Mouse (Mus musculus) G1E-ER4 (cell line): ENCODE measurements around the gene Krt10. TPM values are rescaled to one million over a fixed set of nuclear protein-coding genes. Genes with fewer than 3 reads are reported as not detected.

Source experiments
- GATA1 ChIP-seq: IDR thresholded peaks from one replicate; pipeline ENCODE4 v1.8.0; 2012; ENCODE audit warnings: low read length, inconsistent platforms
- polyA plus RNA-seq: library from polyadenylated mRNA; stranded (reverse); fragments of >175 nt; gene quantifications from 2 replicates; pipeline ENCODE4 v1.2.3, GENCODE M21; 2012

Gene Krt10
- 7.4 and 9.6 TPM in 2 replicates for polyA plus RNA-seq

DNA sequence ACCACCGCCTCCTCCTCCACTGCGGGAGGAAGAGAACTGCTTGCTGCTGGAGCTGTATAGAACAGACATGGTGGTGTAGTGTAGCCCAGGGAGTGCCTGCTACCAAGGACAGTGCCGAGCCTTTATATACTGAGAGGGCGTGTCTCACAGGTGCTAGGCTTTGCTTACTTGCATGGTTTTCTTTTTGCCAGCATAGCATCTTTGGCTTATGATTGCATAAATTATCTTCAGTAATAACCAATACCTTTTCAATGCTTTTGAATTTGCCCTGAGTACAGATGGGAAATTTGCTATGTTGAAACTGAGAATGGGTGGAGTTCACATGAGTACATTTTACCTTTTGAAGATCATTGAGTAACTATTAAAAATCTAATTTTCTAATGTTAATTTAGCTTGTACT lies at the start of gene Krt10:
Krt10 (minus strand) TSS at position 101 of the 400 bp plus-strand sequence.
- TF ChIP-seq GATA1, result no peak

DNA sequence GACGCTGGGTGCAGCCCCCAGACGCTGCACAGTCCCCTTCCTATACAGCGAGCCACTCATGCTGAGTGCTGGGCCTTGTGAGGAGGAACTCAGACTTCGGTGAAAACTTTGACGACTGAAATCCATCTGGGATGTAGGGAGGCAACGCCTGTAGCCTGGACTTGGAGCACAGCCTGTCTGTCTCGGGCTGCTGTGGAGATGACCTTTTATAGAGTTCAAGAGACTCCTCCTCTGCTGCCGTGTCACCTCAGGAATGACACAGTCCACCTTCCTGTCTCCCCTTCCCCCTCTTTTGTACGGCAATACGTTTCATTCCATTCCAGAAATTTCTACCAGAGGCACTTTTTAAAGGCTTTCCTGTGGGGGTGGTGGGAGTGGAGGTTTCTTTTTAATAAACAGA lies 48.8 kb upstream of the Krt10 start, which contains the start of gene Krt20:
Krt20 (minus strand) TSS at position 179 of the 400 bp plus-strand sequence.
- no peak for TF ChIP-seq GATA1

DNA sequence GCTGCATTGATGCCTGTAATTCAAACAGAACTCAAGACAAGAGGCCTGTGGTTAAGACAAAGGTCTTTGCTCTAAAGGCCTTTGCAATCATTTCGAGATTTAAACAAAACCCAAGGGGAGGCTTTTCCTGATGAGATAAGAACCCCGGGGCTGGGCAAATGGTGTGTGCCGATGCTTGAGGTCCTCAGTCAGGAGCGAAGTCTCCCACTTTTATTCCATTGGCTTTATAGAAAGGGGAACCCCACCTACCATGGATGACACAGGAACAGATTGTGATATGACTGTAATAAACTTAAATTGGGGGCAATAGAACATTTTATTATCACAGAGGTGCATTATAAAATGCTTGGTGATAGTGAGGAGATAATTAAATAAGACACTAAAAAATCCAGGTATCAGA lies 47.5 kb upstream of the Krt10 start:
- TF ChIP-seq GATA1, result no peak

DNA sequence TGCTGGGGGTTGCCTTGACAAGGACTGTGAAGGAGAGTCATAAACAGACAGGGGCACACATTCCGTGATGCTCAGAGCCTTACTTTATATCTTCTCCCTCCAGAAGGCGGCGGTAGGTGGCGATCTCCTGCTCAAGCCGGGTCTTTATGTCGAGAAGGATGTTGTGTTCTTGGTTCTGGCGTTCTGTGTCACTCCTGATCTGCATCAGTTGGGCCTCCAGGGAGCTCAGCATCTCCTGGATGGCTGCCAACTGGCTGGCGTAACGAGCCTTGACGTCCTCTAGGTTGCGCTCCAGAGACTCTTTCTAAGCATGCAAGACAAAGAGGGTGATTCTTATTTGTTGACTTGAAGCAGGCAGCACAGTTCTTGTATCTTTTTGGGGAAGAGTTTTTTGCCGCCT lies 41.5 kb upstream of the Krt10 start:
- no peak for TF ChIP-seq GATA1

DNA sequence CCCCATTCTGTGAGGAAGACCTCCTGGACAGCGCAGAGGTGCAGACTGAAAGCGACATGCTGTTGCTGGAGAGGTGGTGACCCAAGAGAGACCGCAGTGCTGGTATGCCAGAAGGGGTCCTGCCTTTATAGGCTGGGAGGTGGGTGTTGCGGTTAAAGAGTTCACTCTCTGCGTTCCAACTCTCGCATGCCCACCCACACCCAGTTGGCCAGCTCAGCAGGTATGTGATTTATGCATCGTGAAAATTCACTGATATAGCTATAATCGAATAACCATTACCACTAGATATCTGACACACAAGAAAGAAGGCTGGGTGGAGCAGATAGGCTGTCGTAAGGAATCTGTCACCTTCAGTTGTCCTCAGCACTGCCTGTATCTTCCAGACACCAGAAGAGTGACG lies 33.0 kb upstream of the Krt10 start, which contains the start of gene Krt12:
Krt12 (minus strand) TSS at position 101 of the 400 bp plus-strand sequence.
- no peak for TF ChIP-seq GATA1

DNA sequence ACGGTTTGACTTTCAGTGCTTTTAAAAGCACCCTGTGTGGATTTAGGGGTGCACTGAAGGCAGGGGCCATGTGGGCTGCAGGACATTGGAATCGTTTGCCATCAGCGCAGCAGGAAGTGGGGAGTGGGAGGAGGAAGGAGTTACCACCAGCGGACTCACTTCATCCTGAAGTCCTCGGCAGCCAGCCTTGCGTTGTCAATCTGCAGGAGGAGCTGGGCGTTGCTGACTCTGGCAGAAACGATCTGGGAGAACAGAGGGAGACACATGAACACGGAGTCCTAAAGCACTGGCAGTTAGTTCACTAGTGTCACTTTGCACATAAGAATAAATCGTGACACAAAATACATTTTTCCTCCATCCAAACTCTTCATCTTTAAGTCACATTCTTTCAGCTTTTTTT lies 31.4 kb upstream of the Krt10 start:
- no peak for TF ChIP-seq GATA1

DNA sequence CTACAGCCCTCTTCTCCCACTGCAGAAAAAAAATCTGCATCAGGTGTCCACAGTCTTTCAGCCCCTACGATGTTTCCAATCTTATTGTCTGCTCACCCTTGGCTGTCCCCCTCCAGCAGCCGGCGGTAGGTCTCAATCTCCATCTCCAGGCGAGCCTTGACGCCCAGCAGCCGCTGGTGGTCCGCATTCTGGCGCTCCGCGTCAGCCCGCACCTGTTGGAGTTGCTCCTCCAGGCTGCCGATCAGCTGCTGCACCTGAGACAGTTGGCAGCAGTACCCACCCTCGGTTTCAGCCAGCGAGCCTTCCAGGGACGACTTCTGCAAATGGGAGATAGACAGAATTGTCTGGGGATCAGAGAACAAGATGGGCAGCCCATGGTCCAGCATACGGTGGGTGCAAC lies 28.7 kb upstream of the Krt10 start:
- TF ChIP-seq GATA1, result no peak

DNA sequence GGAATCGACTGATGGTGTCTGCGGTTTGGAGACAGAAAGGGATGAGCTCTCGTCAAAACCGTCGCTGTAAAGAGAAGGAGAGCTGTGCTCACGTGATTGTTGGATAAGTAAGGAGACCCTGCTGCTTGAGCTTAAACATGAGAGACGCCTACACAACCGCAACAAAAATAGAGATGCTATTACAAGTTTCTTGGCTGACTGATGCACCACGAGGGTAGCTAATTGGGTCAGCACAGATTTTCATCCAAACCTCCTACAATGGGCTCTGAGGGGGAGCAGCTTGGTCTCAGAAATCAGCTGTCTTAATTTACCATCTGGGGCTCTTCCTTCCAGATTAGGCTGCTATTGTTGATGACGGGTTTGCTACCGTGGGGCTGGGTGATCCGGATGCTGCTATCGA lies 27.7 kb upstream of the Krt10 start:
- no peak for TF ChIP-seq GATA1

DNA sequence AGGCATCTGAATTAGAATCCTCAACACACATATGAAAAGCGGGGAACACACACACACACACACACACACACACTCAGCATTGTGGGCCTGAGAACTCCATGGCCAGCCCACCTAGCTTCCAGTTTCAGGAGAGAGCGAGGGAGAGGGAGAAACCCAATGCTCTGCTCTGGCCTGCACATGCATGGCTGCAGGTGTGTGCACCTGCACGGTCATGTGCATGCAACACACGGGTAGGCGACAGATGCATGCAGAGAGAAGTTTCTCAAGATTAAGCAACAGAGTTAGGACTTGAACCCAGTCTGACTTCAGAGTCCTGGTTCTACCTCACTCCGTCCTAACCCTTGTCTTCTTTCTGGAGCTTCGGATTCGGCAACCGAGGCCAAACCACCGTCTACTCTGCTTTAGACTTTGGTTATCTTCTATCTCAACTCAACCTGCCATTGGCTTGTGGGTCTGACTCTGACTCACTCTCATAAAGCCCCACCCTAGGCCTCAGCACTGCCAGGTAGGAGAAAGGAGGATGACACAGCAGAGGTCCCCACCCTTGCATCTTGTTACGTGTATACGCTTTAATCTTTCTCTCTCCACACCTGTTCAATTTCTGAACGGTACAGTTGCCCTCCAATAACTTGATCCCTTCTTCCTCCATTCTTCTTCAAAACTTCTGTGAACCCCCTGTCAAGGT lies 25.4 kb upstream of the Krt10 start:
- TF ChIP-seq GATA1, result no peak

DNA sequence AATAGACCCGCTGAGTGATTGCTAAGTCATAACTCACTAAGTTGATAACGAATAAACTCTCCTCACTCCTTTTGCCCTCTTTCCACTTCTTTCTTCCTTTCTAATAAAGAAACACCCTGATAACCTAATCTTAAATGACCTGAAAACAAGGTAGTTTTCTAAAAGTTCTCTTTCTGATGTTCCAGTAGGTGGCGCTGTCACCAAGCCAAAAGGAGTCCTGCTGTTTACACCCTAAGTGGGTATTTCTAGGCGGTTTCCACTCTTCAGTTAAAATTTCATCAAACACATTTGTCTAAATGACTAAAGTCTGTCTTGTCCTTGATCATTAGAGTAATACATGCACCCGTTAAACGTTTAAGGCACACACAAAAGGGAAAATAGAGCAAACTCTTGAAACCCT lies 24.1 kb upstream of the Krt10 start:
- TF ChIP-seq GATA1, result no peak

DNA sequence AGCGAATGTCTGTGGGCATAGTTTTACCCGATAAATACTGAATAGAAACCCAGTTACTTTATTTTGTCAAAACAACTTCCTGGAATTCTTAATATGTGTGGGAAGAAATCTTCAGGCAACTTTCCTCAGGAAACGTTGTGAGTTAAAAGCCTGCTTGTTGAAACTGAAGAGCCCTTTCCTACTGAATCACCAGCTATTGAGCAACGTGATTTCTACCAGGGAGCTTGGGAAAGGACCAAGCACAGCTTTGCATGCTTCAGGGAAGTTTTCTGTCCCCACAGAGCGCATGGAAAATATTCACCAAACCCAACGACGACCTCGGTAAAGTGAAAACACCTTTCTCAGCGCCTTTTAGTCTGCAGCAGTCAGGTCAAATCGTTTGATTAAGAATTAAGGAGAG lies 17.0 kb upstream of the Krt10 start:
- no peak for TF ChIP-seq GATA1

DNA sequence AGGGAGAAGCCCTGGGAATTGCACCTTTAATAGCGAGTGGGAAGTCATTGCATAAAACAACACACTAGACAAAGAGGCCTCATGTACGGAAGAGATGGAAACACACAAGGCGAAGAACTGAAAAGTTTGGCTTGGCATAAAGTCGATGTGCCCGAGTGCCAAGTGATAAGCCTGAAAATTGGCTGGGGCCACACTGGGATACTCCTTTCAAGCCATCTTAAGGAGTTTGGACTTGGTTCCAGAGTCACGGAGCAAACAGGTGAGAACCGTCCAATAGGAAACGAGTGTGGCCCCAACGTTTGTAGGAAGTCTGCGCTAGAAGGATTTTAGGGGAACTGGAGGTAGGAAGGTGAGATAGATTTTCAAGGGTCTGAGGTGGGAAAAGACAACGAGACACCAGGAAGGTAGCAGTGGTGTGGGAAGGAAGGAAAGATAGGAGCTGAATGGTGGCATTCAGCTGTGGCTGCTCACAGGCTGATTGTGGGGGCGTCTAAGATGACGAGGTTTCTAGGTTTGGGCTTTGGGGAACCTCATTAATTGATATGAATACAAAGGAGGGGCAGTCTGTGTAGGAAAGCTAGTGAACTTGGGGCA lies 10.9 kb upstream of the Krt10 start:
- no peak for TF ChIP-seq GATA1

DNA sequence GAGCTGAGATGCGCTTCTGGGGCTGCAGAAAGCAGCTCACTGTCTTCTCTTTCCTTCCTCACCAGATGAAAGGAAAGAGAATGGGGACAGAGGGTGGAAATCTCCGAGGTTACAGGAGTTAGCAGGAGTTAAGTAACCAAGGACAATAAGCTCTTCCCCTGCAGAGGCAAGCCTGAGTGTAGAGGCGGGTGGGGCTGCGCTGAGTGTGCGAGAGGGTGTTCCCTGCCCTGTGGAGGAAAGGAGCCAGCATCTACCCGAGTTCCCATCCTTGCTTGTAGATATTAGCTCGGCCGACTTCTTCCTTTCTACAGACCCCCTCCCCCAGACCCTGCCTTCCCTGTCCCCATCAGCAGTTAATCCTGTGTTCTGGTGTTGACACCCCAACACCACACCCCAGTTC lies 9.7 kb upstream of the Krt10 start:
- no peak for TF ChIP-seq GATA1

DNA sequence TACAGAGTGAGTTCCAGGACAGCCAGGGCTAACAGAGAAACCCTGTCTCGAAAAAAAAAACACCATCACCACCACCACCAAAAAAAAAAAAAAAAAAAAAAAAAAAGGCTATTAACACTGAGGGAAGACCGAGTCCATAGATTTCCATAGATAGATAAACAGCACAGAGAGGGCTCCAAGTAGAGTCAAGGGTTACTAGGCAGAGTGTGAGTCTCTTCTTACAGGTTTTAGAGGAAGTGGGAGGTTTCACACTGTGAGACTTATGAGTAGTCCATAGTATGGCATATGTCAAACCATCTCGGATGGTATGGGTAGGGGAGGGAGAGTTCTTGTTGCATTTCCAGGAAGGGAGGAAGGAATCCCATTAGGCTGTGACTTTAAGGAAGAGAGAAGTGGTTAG lies 8.9 kb upstream of the Krt10 start:
- TF ChIP-seq GATA1, result no peak

DNA sequence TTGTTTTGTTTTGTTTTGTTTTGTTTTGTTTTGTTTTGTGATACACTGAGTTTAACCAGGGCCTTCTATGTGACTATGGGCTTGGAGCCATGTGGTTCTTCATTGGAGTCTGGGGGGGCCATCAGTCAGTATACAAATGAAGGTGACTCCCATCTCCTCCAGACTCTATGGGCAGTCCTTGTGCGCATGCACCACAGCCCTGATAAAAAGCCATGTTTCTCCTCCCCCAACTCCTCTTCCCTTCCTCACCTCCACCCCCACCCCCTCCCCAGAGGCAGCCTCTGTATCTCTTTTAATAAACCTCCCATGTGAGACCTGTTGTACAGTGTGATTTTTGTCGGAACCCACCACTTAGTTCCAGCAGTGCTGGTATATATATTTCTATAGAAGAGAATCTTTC lies 7.5 kb upstream of the Krt10 start:
- TF ChIP-seq GATA1, result no peak

DNA sequence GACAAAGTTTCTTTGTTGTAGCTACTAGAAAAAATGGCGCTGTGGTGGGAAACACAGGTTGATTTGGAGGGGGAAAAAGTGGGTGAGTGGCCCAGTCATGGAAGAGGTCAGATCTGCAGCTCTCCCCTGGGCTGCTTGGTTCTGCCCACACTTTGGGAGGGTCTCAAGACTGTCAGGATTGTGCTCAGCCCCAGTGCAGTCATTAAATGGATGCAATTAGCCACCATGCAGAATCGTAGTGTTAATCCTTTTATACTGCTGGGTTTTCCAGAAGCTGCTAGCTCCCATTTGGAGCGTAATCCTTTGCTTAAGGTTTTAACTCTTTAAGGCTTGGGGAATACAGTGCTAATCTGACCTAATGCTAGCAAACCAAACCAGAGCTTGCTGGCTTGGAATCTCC lies 6.9 kb upstream of the Krt10 start:
- TF ChIP-seq GATA1, result no peak

DNA sequence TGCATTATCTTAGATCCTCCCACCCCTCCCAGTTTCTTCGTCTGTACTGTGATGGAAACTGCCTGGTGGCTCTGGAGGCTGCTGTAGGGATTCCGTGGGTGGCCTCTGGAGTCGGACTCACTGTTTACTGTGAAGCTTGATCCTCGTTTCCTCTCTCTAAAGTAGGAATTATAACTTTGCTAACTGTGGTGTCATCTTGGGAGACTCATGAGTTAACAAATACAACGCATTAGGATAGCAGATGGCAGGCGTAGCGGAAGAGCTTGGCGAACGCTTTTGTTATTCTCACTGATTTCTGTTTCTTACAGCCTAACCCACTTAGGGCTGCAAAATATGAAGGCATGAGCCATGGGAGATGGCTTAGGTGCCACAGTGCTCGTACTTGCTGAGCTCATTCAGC lies 3.3 kb upstream of the Krt10 start:
- no peak for TF ChIP-seq GATA1
